Mouse (Mus musculus) frontal cortex, postnatal 36 days (tissue): ENCODE results near the gene Gm20388.

Source experiments
- DNase-seq, 2 experiments: peaks; one replicate each; pipeline ENCODE4 v3.0.0; 2022; ENCODE audit warnings: low spot score in 2 of 2

The Gm20388 gene

GRCm38 (mm10) chr8:121905420-121905819 lies 1994.8 kb downstream of the Gm20388 start:
- no peak for DNase-seq

- DNase-seq: no peak
These were observed 1995.2 kb downstream of the Gm20388 start for GRCm38 (mm10) chr8:121905864-121906263.

GRCm38 (mm10) chr8:121906542-121907512 lies 1996.2 kb downstream of the Gm20388 start:
- DNase-seq: peak in 1 of 2 experiments; percentile 42

- peak; percentile 92 to 96 for DNase-seq
These were observed 1997.1 kb downstream of the Gm20388 start, which contains the start of gene Slc7a5 for GRCm38 (mm10) chr8:121907587-121908248. Gene Slc7a5 (minus strand): TSS chr8:121907694.

- DNase-seq: no peak
These were observed 1997.9 kb downstream of the Gm20388 start for GRCm38 (mm10) chr8:121908378-121909147.

GRCm38 (mm10) chr8:121909148-121909541 lies 1998.5 kb downstream of the Gm20388 start:
- no peak for DNase-seq

GRCm38 (mm10) chr8:121909663-121910062 lies 1999.0 kb downstream of the Gm20388 start:
- peak; percentile 72 to 82 for DNase-seq

GRCm38 (mm10) chr8:121911400-121911799 lies 2000.8 kb downstream of the Gm20388 start:
- no peak for DNase-seq

GRCm38 (mm10) chr8:121911987-121912386 lies 2001.3 kb downstream of the Gm20388 start:
- DNase-seq: no peak

- DNase-seq: no peak
These were observed 2002.2 kb downstream of the Gm20388 start for GRCm38 (mm10) chr8:121912831-121913230.

- DNase-seq: no peak
These were observed 2002.7 kb downstream of the Gm20388 start for GRCm38 (mm10) chr8:121913378-121913777.

- no peak for DNase-seq
These were observed 2008.5 kb downstream of the Gm20388 start for GRCm38 (mm10) chr8:121919158-121919557.

- no peak for DNase-seq
These were observed 2009.1 kb downstream of the Gm20388 start for GRCm38 (mm10) chr8:121919731-121920130.

GRCm38 (mm10) chr8:121921582-121921981 lies 2010.9 kb downstream of the Gm20388 start:
- DNase-seq: no peak

- DNase-seq: no peak
These were observed 2011.5 kb downstream of the Gm20388 start for GRCm38 (mm10) chr8:121922101-121922500.

GRCm38 (mm10) chr8:121924681-121925080 lies 2014.0 kb downstream of the Gm20388 start:
- no peak for DNase-seq

- peak; percentile 68 to 86 for DNase-seq
These were observed 2015.0 kb downstream of the Gm20388 start for GRCm38 (mm10) chr8:121925624-121926023.

GRCm38 (mm10) chr8:121926266-121926665 lies 2015.6 kb downstream of the Gm20388 start:
- DNase-seq: no peak

- peak in 1 of 2 experiments; percentile 55 for DNase-seq
These were observed 2016.7 kb downstream of the Gm20388 start for GRCm38 (mm10) chr8:121927316-121927715.

GRCm38 (mm10) chr8:121930047-121930446 lies 2019.4 kb downstream of the Gm20388 start:
- no peak for DNase-seq

GRCm38 (mm10) chr8:121931571-121931970 lies 2020.9 kb downstream of the Gm20388 start:
- DNase-seq: no peak
